Mouse (Mus musculus) embryonic fibroblast, embryonic 13.5 days (primary cell): ENCODE data around the gene Gm17067. TPM values are rescaled to one million over a fixed set of nuclear protein-coding genes. Genes with fewer than 3 reads are reported as not detected.
"Not testable (repeated sequence)": the region's sequence is repeated elsewhere in the genome, so short reads cannot be mapped to it uniquely, and the experiment has no call there.

Experiments used
- H3K27ac ChIP-seq: 2 replicates; pipeline ENCODE4 v1.5.1; 2012; ENCODE audit warnings: low read length, control low read depth, inconsistent platforms; ENCODE audit not compliant: insufficient read depth
- H3K4me1 ChIP-seq: 2 replicates; pipeline ENCODE4 v1.6.1; 2011; ENCODE audit warnings: low read length; ENCODE audit not compliant: control insufficient read depth, insufficient read depth
- H3K4me3 ChIP-seq: 2 replicates; pipeline ENCODE4 v1.5.1; 2011; ENCODE audit warnings: mild to moderate bottlenecking, control low read depth, low read length; ENCODE audit not compliant: insufficient read depth
- CTCF ChIP-seq: IDR thresholded peaks from 2 replicates; pipeline ENCODE4 v1.5.1; 2011; ENCODE audit warnings: mild to moderate bottlenecking, control low read depth, low read length, moderate library complexity, borderline replicate concordance; ENCODE audit not compliant: insufficient read depth
- POLR2A ChIP-seq: IDR thresholded peaks from 2 replicates; pipeline ENCODE4 v1.6.1; 2011; ENCODE audit warnings: low read depth, mild to moderate bottlenecking, control low read depth, low read length, moderate library complexity
- polyA plus RNA-seq: library from polyadenylated mRNA; stranded (reverse); fragments of >200 nt; gene quantifications from 2 replicates; pipeline ENCODE4 v1.2.4, GENCODE M21; 2011; ENCODE audit warnings: low read depth; ENCODE audit not compliant: missing spikeins, insufficient read length

The Gm17067 gene
- polyA plus RNA-seq, result not detected in 2 replicates

DNA sequence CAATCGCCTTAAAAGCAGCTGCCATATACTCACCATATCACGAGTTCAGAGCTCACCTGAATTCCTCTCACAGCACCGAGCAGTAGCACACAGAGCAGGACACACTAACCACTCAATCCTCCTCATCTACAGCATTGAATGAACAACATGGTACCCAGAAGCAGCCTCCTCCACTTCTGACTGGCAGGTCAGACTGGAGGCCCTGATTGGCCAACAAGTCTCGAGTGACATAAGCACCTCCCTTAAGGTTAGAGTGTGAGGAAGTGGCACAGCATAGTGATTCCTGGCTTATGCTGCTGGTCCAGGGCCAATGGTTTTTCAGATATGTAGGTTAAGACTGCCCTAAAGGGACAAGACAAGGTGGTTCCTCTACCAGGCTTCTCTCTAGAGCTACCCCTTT, at the start of gene Gm17067:
Gene Gm17067, minus strand, starts transcription at position 101 of the 400 bp plus-strand sequence.
- not testable (repeated sequence) for H3K27ac ChIP-seq

DNA sequence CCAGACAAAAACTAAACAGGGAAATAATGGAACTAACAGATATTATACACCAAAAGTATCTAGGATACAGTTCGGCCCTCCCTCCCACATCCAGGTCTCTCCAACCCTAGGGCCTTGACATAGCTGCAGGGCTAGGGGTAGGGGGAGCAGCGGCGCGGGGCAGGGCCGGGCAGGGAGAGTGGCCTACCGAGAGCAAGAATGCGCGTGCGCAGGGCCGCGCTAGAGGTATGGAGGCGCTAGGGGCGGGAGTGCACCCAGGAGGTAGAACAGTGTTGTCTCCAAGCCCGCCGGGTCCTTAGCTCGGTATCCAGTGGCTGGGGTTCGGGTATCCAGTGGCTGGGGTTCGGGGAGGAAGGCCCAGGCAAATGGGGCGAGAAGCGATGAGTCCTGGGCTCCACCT, 23.0 kb upstream of the Gm17067 start:
- H3K4me3 ChIP-seq, result no peak overlapping the region
- TF ChIP-seq CTCF, result no peak
- TF ChIP-seq POLR2A, result no peak
- H3K27ac ChIP-seq, result no peak overlapping the region
- no peaks in the 10 kb centered on the region for H3K4me1 ChIP-seq

More for the DNA sequence above, at the start of gene Gm17067:
- not testable (repeated sequence) for H3K4me3 ChIP-seq, H3K4me1 ChIP-seq

GRCm38 (mm10) chr7:42738536-42739210, 11.9 kb upstream of the Gm17067 start:
- no peaks in the 10 kb centered on the region for H3K4me1 ChIP-seq
- TF ChIP-seq POLR2A, result no peak
- H3K27ac ChIP-seq, result no peak overlapping the region
- H3K4me3 ChIP-seq, result no peak overlapping the region

GRCm38 (mm10) chr7:42693251-42693650, 33.6 kb downstream of the Gm17067 start:
- not testable (repeated sequence) for H3K4me1 ChIP-seq
- Histone ChIP-seq H3K27ac (0 out of 2 replicates have a peak overlapping the region, but pooled peaks have one; percentile 36), H3K4me3 (peak overlapping the region; percentile 69)

- TF ChIP-seq POLR2A, result peak; percentile 91
- H3K4me3 ChIP-seq, result peak within 1 kb of the TSS; percentile 69
- H3K4me1 ChIP-seq, result not testable (repeated sequence)
- peak within 1 kb of the TSS; percentile 36; the same call in 1 of the 2 replicates for H3K27ac ChIP-seq
These were observed 34.3 kb downstream of the Gm17067 start, which contains the start of gene Zfp975 for GRCm38 (mm10) chr7:42692362-42693158. Zfp975 (minus strand) TSS chr7:42692742.

DNA sequence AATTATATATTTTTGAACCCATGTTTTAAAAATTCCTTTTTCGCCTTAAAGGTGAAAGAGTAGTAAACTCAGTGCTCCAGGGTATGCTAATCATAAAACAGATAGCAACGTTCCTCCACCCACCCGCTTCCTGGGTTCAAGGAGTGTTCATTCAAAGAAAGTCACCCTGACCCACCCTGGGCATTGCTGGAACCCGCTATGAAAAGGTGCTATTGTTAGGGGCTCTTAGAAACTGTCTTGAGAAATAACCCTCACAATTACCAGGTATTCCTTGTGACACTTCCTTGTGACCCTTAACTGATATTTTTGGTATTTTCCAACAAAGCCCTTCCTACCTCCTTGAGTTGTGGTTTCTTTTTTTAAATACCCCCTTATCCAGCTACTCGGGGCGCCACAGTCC, 46.7 kb downstream of the Gm17067 start:
- H3K27ac ChIP-seq, H3K4me1 ChIP-seq, H3K4me3 ChIP-seq: not testable (repeated sequence)

- not testable (repeated sequence) for H3K27ac ChIP-seq, H3K4me1 ChIP-seq, H3K4me3 ChIP-seq
These were observed 47.2 kb downstream of the Gm17067 start for GRCm38 (mm10) chr7:42679646-42680045.

DNA sequence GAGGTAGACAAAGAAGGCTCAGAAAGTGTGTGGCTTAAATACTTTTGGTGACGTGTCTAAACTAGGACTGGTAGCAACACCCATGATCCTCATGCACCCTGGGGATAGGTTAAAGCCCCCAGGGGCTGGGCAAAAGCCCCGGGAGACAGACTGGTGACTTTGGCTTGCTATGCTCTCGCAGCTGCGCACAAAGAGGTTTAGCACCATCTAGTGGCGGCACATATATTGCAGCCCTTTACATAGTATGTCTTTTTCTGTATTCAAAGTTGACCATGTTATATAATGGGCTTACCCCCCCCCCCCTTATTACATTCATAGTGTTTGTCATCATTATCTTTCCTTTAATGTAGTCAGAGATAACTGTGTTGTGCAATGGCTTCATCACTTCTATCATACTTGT, 66.7 kb downstream of the Gm17067 start:
- not testable (repeated sequence) for H3K27ac ChIP-seq, H3K4me1 ChIP-seq, H3K4me3 ChIP-seq

Other genes starting within 250 kb of the Gm17067 start
- 6.7 and 10.0 TPM in 2 replicates for gene Zfp141, start 221.3 kb downstream of the Gm17067 start, polyA plus RNA-seq
- not detected in 2 replicates for gene Gm21028, start 148.4 kb downstream of the Gm17067 start, polyA plus RNA-seq
- gene Zfp977, start 134.5 kb downstream of the Gm17067 start, polyA plus RNA-seq, result 0.65 and 0.82 TPM in 2 replicates
- 5.0 and 6.0 TPM in 2 replicates for gene Zfp976, start 84.4 kb downstream of the Gm17067 start, polyA plus RNA-seq
- gene Zfp975, start 34.3 kb downstream of the Gm17067 start, polyA plus RNA-seq, result 4.1 and 6.2 TPM in 2 replicates
- not detected in 2 replicates for gene Vmn2r62, start 66.5 kb upstream of the Gm17067 start, polyA plus RNA-seq
- 0.18 TPM in 1 of 2 replicates, not detected in the other for gene Gm2381, start 140.2 kb upstream of the Gm17067 start, polyA plus RNA-seq
- not detected in 2 replicates for gene Vmn2r63, start 206.8 kb upstream of the Gm17067 start, polyA plus RNA-seq